Mouse (Mus musculus) liver, embryonic 14.5 days (tissue): ENCODE measurements around the gene Gm16181.

Experiments used
- CTCF ChIP-seq: IDR thresholded peaks from 2 replicates; pipeline ENCODE4 v1.5.1; 2016; ENCODE audit warnings: antibody characterized with exemption, low read depth, control low read depth
- EP300 ChIP-seq: IDR thresholded peaks from 2 replicates; pipeline ENCODE4 v1.6.1; 2016; ENCODE audit warnings: antibody characterized with exemption, low read depth

DNA sequence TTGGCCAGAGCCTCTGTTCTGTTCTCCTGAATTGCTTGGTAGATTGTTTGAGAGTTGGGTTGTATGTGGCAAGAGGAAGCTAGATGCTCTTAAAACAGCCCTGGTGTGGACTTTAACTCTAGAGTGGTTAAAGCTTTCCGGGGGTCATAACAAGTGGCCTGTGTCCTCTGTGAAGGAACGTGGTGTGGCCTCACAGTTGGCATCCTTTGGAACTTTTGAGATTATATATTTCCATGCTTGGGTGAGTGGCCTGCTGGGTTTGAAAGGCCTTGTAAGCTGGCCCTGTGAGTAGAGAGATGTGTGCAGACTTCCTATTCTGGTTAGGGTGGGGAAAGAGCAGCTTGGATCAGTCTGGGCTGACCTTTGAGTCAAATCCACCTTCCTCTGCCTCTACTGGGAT lies 24.4 kb downstream of the Gm16181 start:
- TF ChIP-seq EP300 (no peak), CTCF (no peak)
